Comparison of ENCODE assay signal across 24 mouse cellular contexts in the genomic region with DNA sequence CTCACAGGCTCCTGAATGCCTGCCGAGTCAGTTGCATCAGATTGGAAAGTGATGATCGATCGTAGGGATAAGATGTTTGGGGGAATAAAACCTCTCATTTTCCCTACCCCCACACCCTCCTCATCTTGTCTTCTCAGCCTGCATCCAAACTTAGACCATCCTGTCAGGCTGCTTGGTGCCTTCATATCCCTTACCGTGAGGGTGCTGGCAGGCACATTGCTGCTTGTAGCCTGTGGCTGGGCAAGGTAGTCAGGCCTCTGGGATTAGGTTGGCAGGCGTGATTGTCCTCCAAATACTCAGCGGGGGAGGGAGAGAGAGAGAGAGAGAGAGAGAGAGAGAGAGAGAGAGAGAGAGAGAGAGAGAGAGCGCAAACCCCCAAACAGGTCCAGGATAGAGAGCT. TPM values are rescaled to one million over a fixed set of nuclear protein-coding genes. Genes with fewer than 3 reads are reported as not detected.
"Had no signal": no experiment of that assay in that cellular context is flagged by ENCODE, and none has a peak within 500 bp of the region (broad histone marks: within the 10 kb centered on the region; RNA-seq: fewer than 3 reads in every experiment).

No protein-coding gene starts in this region.

- H3K27ac ChIP-seq: heart, embryonic 10.5 days; hindbrain, embryonic 10.5 days; hindbrain, embryonic 12.5 days; hindbrain, embryonic 14.5 days; intestine, embryonic 15.5 days; limb, embryonic 10.5 days; limb, embryonic 12.5 days; liver, embryonic 13.5 days; liver, embryonic 15.5 days had no signal

- DNase-seq: gastrocnemius, postnatal 14 days; heart, adult 18-20 months; heart, postnatal 10 days; heart, postnatal 4 days; kidney, adult 18-20 months; kidney, adult 8-10 months; kidney, postnatal 10 days; kidney, postnatal 25 days; kidney, postnatal 4 days; layer of hippocampus, adult 9-11 months; liver; liver, embryonic 13.5 days had no signal

- H3K4me1 ChIP-seq: heart, embryonic 10.5 days; heart, embryonic 12.5 days; hindbrain, embryonic 10.5 days; hindbrain, embryonic 12.5 days; intestine, embryonic 15.5 days; limb, embryonic 12.5 days; liver, embryonic 13.5 days; liver, embryonic 15.5 days had no signal

- H3K4me3 ChIP-seq: heart, embryonic 10.5 days; heart, embryonic 12.5 days; hindbrain, embryonic 10.5 days; hindbrain, embryonic 12.5 days; intestine, embryonic 15.5 days; limb, embryonic 10.5 days; limb, embryonic 12.5 days; liver, embryonic 13.5 days; liver, embryonic 15.5 days had no signal

RNA-seq across cellular contexts. Expression of gene Rtl9, which starts 11.2 kb away (rescaled TPM):
- total RNA-seq: granulocyte monocyte progenitor cell, adult 5-6 weeks had no signal
- polyA plus RNA-seq: heart, embryonic 14.5 days; inflammation-experienced regulatory T-cells, adult 6 months; liver, embryonic 13.5 days had no signal
